Mouse (Mus musculus) cerebellum, adult 11-12 months (tissue): Measurements from ENCODE around the gene Arsg.

Source experiments
- DNase-seq: peaks from one replicate; pipeline ENCODE4 v3.0.0; 2022

The Arsg gene

DNA sequence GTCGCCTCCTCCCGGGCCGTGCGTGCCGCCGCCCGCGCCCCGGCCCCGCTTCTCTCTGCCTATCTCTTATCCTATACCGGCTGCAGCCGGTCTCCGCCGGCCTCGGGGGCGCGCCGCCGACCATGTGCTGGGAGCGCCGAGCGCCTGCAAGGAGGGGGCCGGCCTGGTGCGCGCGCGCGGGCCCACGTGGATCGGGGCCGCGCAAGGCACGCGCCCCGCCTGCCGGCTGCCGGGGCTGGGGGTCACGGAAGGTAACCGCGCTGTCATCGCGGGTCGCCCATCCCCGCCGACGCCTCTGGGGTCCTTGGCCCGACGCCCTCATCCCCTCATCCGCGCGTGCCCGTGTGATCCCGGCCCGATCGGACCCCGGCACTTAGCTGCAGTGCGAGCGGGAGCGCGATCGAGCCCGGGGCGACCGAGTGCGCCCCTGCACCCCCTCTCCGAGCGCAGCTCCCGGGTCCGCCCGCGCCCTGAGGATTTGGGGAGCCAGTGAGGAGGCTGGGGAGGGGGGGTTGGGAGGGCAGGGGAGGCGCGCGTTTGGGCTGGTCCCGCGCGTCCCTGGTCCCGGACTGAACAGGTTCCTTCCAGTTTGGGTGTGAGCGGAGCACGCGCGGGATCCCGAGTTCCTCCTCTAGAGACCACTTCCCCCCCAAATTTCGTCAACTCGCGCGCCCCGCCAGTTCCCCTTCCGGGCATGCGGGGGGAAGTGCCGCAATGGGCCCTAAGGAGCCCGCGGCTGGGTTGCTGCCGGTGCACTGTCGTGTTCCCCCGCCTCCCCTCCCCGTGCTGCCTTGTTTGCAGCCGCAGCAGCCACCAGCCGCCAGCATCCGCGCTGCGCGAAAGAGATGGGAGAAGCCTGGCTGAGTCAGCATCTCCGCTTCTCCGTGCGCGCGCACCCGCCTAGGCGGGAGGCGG lies at the start of gene Arsg, which contains the start of gene Slc16a6:
Gene Arsg (plus strand): TSS at position 204 of the 915 bp plus-strand sequence.
Gene Slc16a6 (minus strand): TSS at position 428 of the 915 bp plus-strand sequence.
- peak; percentile 89 for DNase-seq

DNA sequence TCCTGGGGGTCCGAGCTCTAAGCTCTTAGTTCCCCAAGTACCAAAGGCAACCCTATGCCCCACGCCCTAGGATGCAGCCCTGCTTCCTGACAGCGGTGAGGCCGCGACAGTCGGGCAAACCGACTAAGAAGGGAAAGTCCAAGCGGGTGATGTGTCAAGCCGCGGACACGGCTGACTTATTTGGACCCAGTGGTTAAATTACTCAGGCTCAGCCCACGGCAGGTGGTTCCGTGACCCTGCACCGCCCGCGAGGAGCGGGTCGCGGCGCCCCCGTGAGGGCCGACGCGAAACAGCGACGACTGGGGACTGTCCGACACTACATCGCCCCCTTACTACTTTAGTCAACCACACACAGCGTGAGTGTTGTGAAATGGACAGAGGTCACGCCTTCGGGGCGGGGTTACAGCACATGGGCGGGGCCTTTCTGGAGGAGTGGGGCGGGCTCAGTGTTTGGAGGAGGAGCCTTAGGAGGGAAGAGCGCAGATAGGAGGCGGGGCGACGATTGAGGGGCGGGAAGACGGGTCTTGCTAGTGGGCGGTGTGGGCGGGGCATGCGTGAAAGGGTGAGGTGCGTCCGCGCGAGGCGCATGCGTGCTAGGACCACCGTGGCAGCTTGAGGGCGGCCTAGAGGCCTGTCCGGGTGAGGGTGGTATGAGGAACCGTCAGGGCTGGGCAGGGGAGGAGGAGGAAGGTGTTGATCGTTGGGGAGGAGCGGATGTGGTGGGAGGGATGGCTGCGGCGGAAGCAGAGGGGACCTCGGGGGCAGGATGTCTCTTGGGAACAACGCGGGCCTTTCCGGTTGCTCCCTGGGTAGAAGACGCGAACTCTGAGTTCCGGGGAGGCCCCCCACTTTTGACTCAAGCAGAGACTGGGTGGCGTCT lies 47.5 kb upstream of the Arsg start, which contains the start of gene Amz2:
Gene Amz2 (plus strand): TSS at position 555 of the 880 bp plus-strand sequence.
- DNase-seq: peak; percentile 99

DNA sequence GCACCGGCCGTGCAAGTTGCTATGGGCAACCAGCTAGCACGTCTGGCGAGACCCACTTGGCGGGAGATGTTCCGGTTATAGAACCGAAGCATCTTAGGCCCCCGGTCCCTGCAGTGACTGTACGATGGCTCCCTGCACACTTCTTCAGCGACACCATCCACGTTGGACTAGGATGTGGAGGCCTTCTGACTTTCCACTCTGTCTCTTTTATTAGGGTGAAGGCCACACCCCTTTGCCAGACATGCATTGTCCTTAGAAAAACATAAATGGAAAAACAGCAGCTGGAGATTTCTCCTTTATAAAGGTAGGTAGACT lies 46.9 kb upstream of the Arsg start:
- DNase-seq: no peak

DNA sequence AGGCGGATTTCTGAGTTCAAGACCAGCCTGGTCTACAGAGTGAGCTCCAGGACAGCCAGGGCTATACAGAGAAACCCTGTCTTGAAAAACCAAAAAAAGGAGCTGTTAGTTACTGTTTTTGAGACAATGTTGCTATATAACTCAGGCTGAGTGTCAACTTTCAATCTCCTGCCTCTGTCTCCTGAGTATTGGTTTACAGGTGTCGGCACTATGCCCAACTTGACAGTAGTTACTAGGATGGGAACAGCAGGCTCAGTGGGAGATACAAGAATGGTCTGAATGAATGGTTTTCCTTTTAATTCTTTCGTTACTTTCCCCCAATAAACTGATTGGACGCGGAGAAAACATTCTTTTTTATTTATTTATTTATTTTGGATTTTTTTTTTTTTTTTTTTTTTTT lies 45.8 kb upstream of the Arsg start:
- no peak for DNase-seq

DNA sequence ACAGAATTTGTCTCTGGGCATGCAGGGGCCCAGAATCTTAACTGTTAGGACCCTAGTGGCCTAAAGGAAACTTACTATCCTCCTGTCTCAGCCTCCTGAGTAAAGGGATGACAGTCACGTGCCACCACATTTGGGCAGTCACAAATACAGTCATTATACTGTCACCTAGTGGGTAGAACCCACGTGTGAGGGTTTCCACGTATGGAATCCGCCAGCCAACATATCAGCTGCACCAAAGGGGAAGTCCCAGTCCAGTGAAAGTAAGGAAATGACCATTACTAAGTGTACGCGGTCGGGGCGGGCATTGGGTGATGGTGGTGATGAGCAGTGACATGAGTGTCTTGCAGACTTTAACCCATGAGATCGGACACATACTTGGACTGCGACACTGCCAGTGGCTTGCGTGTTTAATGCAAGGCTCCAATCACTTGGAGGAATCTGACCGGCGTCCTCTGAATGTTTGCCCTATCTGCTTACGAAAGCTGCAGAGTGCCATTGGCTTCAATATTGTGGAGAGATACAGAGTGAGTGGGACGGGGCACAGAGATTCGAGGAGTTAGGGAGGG lies 38.9 kb upstream of the Arsg start:
- no peak for DNase-seq

DNA sequence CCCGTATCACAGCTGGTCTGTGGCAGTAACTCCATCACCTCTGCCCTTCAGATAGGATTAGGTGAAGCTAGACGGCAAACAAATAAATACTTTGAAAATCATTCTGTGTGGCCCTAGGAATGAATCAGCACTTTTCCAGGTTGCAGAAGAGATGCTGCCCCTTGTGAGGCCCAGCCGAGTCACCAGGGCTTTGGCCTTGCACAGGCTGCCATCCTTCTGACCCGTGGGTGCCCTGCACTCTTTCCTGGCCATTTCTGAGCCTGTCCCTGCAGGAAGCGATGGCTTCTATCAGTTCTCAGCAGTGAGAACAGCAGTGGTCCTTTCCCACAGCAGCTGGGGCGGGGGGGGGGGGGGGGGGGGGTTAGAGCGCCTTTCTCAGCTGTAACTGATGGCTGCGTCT lies 36.3 kb upstream of the Arsg start:
- no peak for DNase-seq

DNA sequence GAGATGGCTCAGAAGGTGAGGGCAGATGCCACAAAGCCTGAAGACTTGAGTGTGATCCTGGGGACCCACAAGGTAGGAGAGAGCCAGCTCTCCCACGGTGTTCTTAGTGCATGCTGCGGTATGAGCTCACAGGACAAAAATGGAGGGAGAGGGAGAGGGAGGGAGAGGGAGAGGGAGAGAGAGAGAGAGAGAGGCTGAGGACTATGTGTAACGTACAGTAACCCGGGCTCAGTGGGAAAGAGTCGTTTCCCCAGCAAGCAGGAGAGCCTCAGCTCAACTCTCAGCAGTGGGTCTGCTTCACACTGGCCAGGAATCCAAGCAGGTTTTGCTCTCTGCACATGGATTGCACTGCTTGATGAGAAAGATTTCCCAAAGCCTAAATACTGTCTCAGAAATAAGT lies 34.0 kb upstream of the Arsg start:
- DNase-seq: no peak

DNA sequence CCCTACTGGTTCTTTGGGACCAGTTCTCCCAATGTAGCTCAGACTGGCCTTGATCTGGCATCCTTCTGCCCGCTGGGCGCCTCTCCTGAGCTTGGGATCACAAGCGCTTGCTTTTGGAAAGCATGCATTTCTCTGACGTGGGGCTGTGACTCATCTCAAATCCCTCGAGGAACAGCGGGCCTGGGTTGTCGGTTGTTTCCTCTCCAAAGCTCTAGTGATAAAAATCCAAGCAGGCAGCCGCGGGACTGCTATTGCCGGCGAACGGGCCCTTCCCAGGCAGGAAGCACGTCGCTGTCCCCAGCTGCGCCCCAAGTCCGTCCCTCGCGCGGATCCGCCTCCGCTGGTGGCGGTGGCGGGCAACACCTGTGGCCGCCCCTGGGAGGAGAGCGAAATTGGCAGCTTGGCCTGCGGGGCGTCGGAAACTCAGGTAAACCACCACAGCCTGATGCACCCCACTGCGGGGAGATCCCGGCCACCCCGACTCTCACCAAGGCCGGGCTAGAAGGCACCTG lies 33.3 kb upstream of the Arsg start:
- peak; percentile 66 for DNase-seq

DNA sequence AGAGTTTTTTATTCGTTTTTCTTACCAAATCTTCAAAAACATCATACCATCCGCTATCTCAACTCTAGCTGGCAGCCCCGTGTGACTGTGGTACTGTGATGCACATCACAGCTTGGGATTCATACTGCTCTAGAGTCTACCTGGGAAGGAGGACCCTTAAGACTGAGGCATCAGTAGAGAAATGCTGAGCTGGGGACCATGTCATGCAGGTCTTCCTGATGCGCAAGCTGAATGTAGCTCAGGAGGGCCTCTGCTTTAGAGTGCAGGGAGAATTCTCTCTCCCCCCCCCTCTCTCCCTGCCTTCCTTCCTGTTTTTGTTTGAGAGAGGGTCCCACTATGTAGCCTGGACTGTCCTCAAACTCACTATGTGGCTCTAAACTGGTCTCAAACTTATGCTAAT lies 32.5 kb upstream of the Arsg start:
- DNase-seq: no peak

DNA sequence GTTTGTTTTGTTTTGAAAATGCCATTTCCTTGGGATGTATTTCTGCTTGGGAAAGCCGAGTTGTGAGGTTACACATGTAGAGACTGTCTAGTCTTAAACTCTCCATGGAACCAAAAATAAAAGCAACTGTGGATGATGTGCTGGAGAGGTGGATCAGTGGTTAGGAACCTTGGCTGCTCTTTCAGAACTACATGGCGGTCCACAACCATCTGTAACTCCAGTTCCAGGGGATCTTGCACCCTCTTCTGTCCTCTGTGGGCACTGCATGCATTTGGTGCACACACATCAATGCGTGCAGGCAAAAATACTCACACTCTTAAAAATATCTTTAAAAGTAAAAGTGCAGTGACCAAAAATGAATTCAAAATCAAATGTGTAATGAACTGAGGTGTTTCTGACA lies 32.1 kb upstream of the Arsg start:
- no peak for DNase-seq

DNA sequence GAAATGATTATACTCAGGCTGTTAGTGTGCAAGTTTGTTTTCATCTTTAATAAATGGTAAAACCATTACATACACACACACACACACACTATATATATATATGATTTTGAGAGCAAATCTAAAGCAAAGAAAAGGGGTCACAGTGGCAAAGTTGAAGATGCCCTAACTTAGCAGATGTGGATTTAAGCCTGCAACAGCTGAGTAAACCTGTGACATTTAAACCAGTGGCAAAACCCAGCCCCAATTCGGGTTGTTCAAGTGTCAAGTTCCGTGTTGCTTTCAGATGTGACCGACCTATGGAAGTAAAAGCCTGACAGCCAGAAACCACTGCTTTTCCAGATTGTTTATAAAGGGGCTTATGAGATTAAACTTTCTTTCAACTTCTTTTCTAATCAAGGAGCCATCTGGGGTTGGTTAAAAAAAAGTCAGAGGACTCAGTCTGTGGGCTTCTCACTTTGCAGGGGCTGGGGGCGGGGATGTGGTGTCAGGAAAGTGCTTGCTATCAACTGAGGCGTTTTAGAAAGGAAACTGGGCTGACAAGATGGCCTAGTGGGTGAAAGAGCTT lies 30.9 kb upstream of the Arsg start:
- DNase-seq: no peak

DNA sequence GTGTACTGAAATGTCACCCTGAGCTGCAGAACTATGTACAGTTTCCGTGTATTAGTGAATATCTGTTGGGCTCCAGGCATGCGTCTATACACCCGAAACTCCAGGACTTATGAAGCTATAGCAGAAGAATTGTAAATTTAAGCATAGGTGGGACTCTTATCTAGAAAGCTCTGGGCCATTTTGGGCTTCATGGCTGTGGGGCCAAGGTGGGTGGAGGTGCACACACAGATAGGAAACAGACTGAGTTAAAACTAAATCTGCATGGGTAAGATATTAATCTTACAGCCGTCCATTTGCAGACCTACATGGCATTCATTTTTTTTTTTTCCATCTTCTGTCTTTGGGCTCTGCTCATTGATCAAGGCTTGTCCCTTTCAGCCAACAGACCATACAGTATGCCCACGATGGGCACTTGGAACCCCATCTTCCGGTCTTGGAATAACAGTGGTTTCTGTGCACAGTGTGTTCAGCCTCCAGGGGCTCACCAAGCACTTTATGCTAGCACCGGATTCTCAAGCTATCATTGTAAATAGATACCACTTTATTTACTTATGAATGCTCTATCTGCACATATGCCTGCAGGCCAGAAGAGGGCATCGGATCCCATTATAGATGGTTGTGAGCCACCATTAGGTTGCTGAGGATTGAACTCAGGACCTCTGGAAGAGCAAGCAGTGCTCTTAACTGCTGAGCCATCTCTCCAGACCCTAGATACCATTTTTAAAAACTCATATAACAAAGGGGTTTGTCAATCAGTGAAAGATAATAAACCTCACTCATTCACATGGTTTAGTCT lies 29.5 kb upstream of the Arsg start:
- no peak for DNase-seq

DNA sequence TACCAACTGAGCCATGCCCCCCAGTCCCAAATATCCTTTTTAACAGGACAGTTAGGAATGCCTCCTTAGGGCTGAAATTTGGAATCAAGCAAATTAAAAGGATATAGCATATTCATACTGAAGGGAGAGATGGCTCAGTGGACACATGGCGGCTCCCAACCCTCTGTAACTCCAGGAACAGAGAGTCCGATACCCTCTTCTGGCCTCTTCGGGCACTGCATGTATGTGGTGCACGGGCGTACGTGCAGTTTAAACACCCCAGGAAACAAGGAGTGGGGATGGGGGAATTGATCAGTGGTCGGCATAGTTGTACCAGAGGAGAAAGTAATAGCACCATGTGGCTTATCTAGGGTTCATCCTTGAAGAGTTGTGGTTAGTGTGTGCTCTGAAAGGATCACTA lies 28.6 kb upstream of the Arsg start:
- DNase-seq: no peak

DNA sequence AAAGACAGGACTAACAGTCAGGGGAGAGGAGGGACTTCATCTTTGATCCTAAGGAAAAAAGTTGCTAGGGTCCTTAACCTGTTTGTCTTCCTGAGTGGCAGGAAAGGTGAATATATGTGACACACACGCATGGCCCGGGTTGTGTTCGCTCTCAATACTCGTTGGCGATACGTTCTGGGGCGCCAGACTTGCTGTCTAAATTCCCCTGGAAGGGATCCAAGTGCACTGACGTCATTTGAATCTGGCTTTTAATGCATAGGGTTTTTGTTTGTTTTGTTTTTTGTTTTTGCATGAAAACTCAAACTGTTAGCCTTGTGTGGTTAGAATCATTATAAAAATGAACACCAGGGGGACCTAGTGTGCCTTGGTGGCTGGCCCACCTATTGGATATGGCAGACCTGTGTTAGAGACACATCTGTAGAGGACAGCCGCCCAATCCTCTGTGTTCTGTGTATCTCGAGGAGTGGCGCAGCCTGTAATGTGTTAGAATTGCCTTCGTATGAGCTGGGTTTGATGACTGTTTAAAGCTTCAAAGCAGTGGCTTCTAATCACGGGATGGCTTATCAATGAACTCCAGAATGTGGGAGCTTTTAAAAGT lies 27.6 kb upstream of the Arsg start:
- DNase-seq: no peak

DNA sequence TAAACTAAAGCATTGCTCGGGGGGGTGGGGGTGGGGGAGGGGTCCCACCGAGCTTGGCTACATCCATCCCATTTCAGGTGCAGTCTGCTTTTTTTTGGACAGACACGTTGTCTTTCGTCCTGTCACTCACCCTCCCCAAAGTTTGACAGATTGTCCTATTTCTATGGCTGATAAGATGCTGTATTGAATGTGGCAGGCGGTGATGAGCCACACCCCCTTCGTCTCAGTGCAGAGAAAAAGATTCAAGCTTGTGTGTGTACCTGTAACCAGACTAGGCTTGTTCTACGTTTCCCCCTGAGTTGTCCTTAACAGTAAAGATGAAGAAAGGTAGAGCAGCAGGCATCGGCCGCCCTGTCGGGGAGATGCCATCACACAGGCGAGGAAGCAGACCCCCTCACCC lies 22.0 kb upstream of the Arsg start:
- DNase-seq: no peak

DNA sequence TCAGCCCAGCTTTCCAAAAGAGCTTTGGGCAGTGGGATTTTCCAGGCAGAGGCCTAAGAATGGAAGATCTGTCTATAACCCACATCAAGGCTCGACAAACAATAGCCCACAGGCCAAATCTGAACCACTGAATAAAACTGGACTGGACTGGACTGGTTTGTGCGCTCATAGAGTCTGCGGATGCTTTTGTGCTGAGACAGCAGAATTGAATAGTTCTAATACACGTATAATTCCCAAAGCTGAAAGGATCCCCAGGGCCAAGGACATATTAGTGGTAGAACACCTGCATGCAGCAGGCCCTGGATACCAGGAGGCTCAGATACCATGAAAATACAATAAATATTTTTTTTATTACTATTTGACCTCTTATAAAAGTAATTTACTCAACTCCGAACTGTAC lies 16.9 kb upstream of the Arsg start:
- no peak for DNase-seq

DNA sequence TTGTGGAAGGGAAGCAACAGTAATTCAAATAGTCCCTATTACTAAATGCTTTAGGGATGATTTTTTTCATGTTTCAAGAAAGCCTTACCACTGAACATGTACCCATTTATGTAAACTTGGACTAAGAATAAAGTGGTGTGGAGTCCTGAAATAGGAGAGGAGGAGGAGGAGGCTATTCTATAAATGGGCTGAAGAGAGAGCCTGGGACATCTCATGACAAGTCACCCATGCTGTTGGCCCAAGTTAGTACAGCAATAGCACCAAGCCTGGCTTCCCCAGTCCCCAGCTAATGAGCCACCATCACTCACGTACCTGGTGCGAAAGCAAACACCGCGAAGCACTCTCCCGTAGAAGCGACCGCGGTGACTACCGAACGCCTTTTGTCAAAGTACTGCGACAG lies 15.0 kb upstream of the Arsg start:
- no peak for DNase-seq

DNA sequence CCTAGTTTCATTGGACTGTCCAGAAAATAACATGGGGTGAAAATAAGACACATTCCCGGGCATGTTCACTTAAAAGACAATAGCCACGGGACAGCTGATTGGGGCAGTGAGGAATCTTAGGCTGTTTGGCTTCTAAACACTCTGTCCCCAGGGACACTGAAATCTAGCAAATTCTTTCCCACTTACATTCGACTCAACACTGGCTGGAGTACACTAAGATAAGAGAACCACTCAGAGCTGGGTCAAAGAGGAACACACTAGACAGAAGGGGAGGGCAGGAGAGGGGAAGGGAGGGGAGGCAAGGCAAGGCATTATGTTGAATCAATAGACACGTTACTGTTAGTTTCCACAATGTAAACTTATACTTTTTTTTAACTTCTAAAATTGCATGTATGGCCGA lies 12.6 kb upstream of the Arsg start:
- DNase-seq: no peak

DNA sequence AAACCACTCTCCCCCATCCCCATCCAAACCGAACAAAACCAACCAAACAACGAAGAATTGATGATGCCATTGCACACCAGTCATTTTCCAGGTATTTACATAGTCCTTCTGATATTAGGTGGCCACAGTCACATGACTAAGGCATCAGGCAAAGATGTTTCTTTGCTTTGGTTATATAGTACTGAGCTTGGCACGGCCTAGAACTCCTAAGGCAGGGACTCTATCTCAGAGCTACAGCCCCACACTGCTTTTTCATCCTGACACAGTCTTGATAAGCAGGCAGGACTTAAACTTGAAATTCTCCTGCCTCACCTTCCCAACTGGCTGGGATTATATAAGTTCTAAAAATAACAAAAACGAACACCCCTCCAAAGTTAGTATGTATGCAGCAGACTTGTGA lies 8.1 kb upstream of the Arsg start:
- no peak for DNase-seq

DNA sequence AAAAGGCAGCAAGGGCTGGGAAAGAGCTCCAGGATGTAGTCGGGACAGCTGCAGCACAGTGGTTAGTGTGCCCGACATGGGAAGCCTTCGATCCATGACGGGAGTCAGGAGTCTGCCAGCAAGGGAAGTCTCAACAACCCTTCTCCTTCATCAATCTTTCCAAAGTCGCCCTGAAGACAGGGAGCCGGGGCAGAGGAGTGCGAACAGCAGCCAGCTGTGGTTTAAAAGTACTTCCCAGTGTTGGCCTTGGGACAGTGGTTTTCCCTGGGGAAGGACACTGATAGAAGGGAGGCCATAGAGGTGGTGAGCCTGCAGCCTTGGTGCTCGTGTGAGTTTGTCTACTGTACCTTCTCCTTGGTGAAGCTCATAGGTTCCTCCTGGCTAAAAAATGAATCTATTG lies 6.2 kb upstream of the Arsg start:
- DNase-seq: no peak

DNA sequence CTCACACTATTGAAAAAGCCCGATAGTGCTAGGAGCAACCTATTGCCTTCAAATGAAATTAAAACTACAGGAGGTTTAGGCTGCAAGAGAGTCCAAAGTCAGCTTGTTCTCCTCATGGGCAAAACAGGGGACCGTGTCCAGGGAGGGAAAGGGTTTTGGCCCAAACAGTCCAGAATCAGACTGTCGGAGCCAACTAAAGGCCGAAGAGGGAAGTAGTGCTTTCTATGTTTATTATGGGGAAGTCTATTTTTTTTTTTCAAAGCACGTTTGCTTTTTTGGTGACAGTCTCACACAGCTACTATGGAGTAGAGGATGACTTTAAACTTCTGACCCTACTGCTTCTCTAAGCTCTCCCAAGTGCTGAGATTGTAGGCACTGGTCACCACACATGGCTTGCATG lies 5.0 kb upstream of the Arsg start:
- DNase-seq: no peak

DNA sequence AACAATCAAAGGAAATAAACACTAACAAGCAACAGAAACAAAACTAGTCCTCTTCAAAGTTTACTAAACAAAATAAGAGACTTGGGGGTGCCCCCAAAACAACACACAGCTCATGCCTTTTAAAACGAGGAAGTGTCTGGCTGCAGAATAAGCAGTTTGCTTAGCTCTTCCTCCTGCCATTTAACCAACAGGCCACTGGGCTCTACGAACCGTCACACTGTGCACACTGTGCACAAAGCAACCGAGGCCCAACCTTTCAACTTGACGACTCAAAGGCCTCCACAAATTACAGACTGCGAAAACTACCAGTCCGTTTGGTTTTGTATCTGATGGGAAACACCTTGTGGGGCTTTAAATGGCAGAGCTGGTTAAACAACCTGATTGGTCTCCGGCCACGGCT lies 3.0 kb upstream of the Arsg start:
- DNase-seq: no peak
